Mouse (Mus musculus) intestine, postnatal 0 days (tissue): ENCODE measurements around the gene Zfp941. TPM values are rescaled to one million over a fixed set of nuclear protein-coding genes. Genes with fewer than 3 reads are reported as not detected.

ENCODE experiments used
- ATAC-seq: fragments of 200-750 bp; cut with Nextera tagmentation; 2 replicates; pipeline ENCODE4 v1.8.0; 2017; ENCODE audit warnings: mild to moderate bottlenecking, moderate TSS enrichment, moderate library complexity
- H3K27ac ChIP-seq: fragments of 300-500 bp; sonication (generic); 2 replicates; pipeline ENCODE4 v1.5.1; 2014; ENCODE audit warnings: mild to moderate bottlenecking, low read depth, low read length, moderate library complexity
- H3K27me3 ChIP-seq: fragments of 300-500 bp; sonication (generic); replicated peaks from 2 replicates; pipeline ENCODE4 v1.6.1; 2014; ENCODE audit warnings: low read length, mixed read lengths; ENCODE audit not compliant: control insufficient read depth, insufficient read depth
- H3K36me3 ChIP-seq: fragments of 300-500 bp; sonication (generic); 2 replicates; pipeline ENCODE4 v1.6.1; 2014; ENCODE audit warnings: mild to moderate bottlenecking, moderate library complexity; ENCODE audit not compliant: control insufficient read depth, insufficient read depth
- H3K4me1 ChIP-seq: fragments of 300-500 bp; sonication (generic); replicated peaks from 2 replicates; pipeline ENCODE4 v1.6.1; 2014; ENCODE audit warnings: antibody characterized with exemption, low read length, mixed read lengths; ENCODE audit not compliant: control insufficient read depth, insufficient read depth
- H3K4me2 ChIP-seq: fragments of 300-500 bp; sonication (generic); replicated peaks from 2 replicates; pipeline ENCODE4 v1.6.1; 2014; ENCODE audit warnings: low read depth, mild to moderate bottlenecking, moderate library complexity
- H3K4me3 ChIP-seq: fragments of 300-500 bp; sonication (generic); 2 replicates; pipeline ENCODE4 v1.5.1; 2014; ENCODE audit warnings: low read depth, low read length
- H3K9ac ChIP-seq: fragments of 300-500 bp; sonication (generic); 2 replicates; pipeline ENCODE4 v1.6.1; 2014; ENCODE audit warnings: mild to moderate bottlenecking, low read depth, low read length
- H3K9me3 ChIP-seq: fragments of 300-500 bp; sonication (generic); 2 replicates; pipeline ENCODE4 v1.6.1; 2016; ENCODE audit warnings: mixed run types; ENCODE audit not compliant: control insufficient read depth
- CTCF ChIP-seq: sonication (generic); IDR thresholded peaks from 2 replicates; pipeline ENCODE4 v1.5.1; 2016; ENCODE audit warnings: low read depth, mild to moderate bottlenecking, control low read depth, antibody characterized with exemption, moderate library complexity
- WGBS: fragments of 180-500 bp; shearing (Covaris S2); extraction: QIAGEN DNeasy Blood & Tissue Kit; methylation state at CpG from one replicate; pipeline ENCODE4 v1.1.7; 2014; 5-methylcytosine and 5-hydroxymethylcytosine counted together
- polyA plus RNA-seq: library from polyadenylated mRNA; unstranded; fragments of >200 nt; fragmentation: Nextera tagmentation; extraction: Ambion mirVana; gene quantifications from 2 replicates; pipeline ENCODE4 v1.2.1, GENCODE M21; 2015

Gene Zfp941
- polyA plus RNA-seq, 1 experiment from 2014 or later, result 0.76 TPM

- TF ChIP-seq CTCF, result no peak
- Histone ChIP-seq H3K4me2 (peak within 1 kb of the TSS; percentile 92), H3K9me3 (no peaks in the 10 kb centered on the region), H3K4me1 (0 out of 2 replicates have a peak, but pooled peaks cover 8% of the 10 kb centered on the region), H3K36me3 (peaks cover 53% of the 10 kb centered on the region), H3K9ac (peak within 1 kb of the TSS; percentile 87), H3K27ac (peak within 1 kb of the TSS; percentile 98), H3K27me3 (no peaks in the 10 kb centered on the region), H3K4me3 (peak within 1 kb of the TSS; percentile 80)
- WGBS, result under 1% methylated on average over 50 of the region's 50 CpGs
- peak; percentile 77 for ATAC-seq
Measured at GRCm38 (mm10) chr7:140856785-140857549, 35.0 kb upstream of the Zfp941 start, which contains the start of gene Ric8a. Gene Ric8a (plus strand): TSS chr7:140856957.

- H3K27ac ChIP-seq, result peak within 1 kb of the TSS; percentile 98
- H3K36me3 ChIP-seq, result peaks cover 52% of the 10 kb centered on the region
- H3K4me2 ChIP-seq, result peak within 1 kb of the TSS; percentile 92
- under 1% methylated on average over 51 of the region's 51 CpGs for WGBS
- H3K9ac ChIP-seq, result peak within 1 kb of the TSS; percentile 87
- peak within 1 kb of the TSS; percentile 80 for H3K4me3 ChIP-seq
- H3K9me3 ChIP-seq, result no peaks in the 10 kb centered on the region
- H3K4me1 ChIP-seq, result 0 out of 2 replicates have a peak, but pooled peaks cover 8% of the 10 kb centered on the region
- no peaks in the 10 kb centered on the region for H3K27me3 ChIP-seq
- peak; percentile 85 for ATAC-seq
- peak; percentile 23; the same call in 1 of the 2 replicates for TF ChIP-seq CTCF
Measured at GRCm38 (mm10) chr7:140855860-140856784, 34.1 kb upstream of the Zfp941 start, which contains the start of gene Gm45785. Gene Gm45785 (minus strand): TSS chr7:140856331.

DNA sequence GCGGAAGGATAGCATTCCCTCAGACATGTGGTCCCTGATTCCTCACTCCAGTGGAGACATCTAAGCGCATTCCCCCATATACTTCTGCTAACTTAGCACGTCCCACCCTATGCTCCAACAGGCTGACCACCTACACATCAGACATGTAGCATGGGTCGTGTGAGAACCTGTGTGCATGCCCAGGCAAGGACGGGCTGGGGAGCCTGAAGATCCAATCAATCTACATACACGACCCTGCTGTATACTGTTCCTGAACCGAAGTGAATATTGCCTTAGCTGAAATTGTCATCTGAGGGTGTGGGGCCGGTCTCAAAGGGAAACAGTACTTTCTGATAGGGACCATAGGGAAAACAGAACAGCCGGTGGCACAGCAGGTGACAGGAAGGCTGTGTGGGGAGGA lies 33.2 kb upstream of the Zfp941 start:
- Histone ChIP-seq H3K27ac (0 out of 2 replicates have a peak overlapping the region, but pooled peaks have one; percentile 98), H3K36me3 (peaks cover 42% of the 10 kb centered on the region), H3K4me2 (peak overlapping the region; percentile 92), H3K4me1 (0 out of 2 replicates have a peak, but pooled peaks cover 8% of the 10 kb centered on the region), H3K27me3 (no peaks in the 10 kb centered on the region), H3K4me3 (peak overlapping the region; percentile 80), H3K9me3 (no peaks in the 10 kb centered on the region), H3K9ac (peak overlapping the region; percentile 87)
- no peak for TF ChIP-seq CTCF
- ATAC-seq, result no peak
- 72% methylated on average over 9 of the region's 9 CpGs for WGBS

- Histone ChIP-seq H3K4me3 (no peak overlapping the region), H3K36me3 (peaks cover 38% of the 10 kb centered on the region), H3K27ac (no peak overlapping the region), H3K4me2 (no peak overlapping the region), H3K9ac (no peak overlapping the region), H3K9me3 (no peaks in the 10 kb centered on the region), H3K27me3 (no peaks in the 10 kb centered on the region), H3K4me1 (0 out of 2 replicates have a peak, but pooled peaks cover 8% of the 10 kb centered on the region)
- TF ChIP-seq CTCF, result no peak
- WGBS, result 90% methylated on average over 18 of the region's 18 CpGs
- ATAC-seq, result no peak
Measured at GRCm38 (mm10) chr7:140854483-140854882, 32.5 kb upstream of the Zfp941 start.

GRCm38 (mm10) chr7:140853386-140853785 lies 31.4 kb upstream of the Zfp941 start:
- H3K9me3 ChIP-seq, result no peaks in the 10 kb centered on the region
- H3K36me3 ChIP-seq, result peaks cover 34% of the 10 kb centered on the region
- H3K9ac ChIP-seq, result no peak overlapping the region
- no peak overlapping the region for H3K4me3 ChIP-seq
- no peak overlapping the region for H3K27ac ChIP-seq
- no peak for TF ChIP-seq CTCF
- ATAC-seq, result no peak
- no peak overlapping the region for H3K4me2 ChIP-seq
- H3K4me1 ChIP-seq, result 0 out of 2 replicates have a peak, but pooled peaks cover 8% of the 10 kb centered on the region
- no peaks in the 10 kb centered on the region for H3K27me3 ChIP-seq
- 75% methylated on average over 9 of the region's 9 CpGs for WGBS

DNA sequence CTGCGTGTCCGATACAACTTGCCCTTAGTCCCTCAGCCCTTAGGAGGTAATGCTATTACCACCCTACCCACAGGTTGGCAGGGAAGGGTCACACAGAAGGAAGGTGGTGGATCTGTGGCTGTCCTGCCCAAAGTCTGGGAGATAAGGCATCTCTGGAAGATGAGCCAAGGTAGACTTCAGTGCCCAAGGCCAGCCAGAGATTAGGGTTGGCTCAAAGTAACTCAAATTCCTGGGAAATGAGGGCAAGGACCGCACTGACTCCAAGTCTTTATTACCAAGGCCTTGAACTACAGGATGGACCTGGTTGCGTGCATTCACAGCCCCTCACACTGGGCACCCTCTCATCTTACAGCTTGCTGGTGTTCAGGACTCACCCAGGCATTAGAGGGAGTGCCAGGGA lies 29.9 kb upstream of the Zfp941 start:
- no peak for TF ChIP-seq CTCF
- Histone ChIP-seq H3K9ac (no peak overlapping the region), H3K4me3 (no peak overlapping the region), H3K4me1 (0 out of 2 replicates have a peak, but pooled peaks cover 4% of the 10 kb centered on the region), H3K36me3 (peaks cover 34% of the 10 kb centered on the region), H3K27ac (no peak overlapping the region), H3K27me3 (no peaks in the 10 kb centered on the region), H3K9me3 (no peaks in the 10 kb centered on the region), H3K4me2 (no peak overlapping the region)
- WGBS, result 90% methylated on average over 4 of the region's 4 CpGs
- no peak for ATAC-seq
